Mouse (Mus musculus): ENCODE results near the gene Lhx8. TPM values are rescaled to one million over a fixed set of nuclear protein-coding genes. Genes with fewer than 3 reads are reported as not detected.

Lhx8 gene
- not detected for polyA plus RNA-seq (2014; fragmentation: Illumina TruSeq; extraction: RNeasy Lipid Tissue Mini Kit (QIAGEN cat#74804); ENCODE audit: low read depth, low replicate concordance)

DNA sequence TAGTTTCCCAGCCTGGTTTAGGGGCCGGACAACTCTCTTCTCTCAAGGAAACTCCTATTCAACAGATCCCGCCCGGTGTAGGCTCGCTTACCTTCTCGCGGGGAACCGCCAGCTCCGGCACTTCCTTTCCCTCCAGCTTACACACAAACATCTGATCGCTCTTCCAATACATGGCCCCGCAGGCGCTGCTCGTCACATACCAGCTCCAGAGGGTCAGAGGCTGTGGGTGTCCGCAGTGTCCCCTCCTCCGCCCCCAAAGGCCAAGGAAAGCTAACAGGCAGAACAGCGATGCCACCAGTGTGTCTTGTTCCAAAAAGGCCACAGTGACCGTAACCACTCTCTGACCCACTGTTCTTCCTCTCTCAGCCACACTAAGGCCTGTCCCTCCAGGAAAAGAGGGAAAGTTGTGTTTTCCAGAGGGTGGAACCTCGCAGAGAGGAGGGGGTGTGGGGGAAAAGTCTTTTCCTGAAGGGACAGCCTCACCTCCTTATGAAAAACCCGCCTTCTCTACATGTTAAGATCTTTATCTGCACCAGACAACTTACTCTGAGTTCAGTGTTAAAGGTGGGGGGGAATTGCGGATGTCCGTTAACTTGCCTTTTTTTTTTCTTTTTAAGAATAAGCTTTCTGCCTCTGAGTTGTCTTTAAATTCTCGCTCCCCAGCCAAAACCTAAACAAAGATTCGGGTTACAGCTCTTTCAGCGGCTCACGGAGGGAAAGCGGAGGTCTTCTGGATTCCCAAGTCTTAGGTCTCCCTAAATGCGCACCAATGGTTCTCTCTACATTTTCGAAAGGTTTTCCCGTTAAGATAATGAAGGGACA lies at the start of gene Lhx8:
TSS of gene Lhx8 (minus strand) at position 479 of the 822 bp plus-strand sequence.

